9 mouse cellular contexts compared by ENCODE assay signal in genomic region chr16:13753986-13754385, GRCm38 (mm10). TPM values are rescaled to one million over a fixed set of nuclear protein-coding genes. Genes with fewer than 3 reads are reported as not detected.
DNase-seq lines count a peak whose midpoint lies in the region; ATAC-seq and TF ChIP-seq lines count a peak whose summit lies in the region.
"Had no signal": no experiment of that assay in that cellular context is flagged by ENCODE, and none has a peak within 500 bp of the region (broad histone marks: within the 10 kb centered on the region; RNA-seq: fewer than 3 reads in every experiment).

No protein-coding gene starts in this region.

- no peaks in the 10 kb centered on the region for H3K9me3 ChIP-seq in heart, postnatal 0 days (replicated peaks; ENCODE audit: control insufficient read depth, low read length)
- H3K9me3 ChIP-seq in hindbrain, embryonic 13.5 days = no peaks in the 10 kb centered on the region
- H3K9me3 ChIP-seq in midbrain, embryonic 13.5 days = no peaks in the 10 kb centered on the region

- H3K4me3 ChIP-seq in heart, postnatal 0 days (ENCODE audit: low read depth, low read length) = peak overlapping the region; percentile 82
- H3K4me3 ChIP-seq in bone marrow macrophage, adult 2 months (ENCODE audit: insufficient read depth, low read length) = peak overlapping the region; percentile 33
- peak overlapping the region; percentile 67 for H3K4me3 ChIP-seq in hindbrain, embryonic 13.5 days
- peak overlapping the region; percentile 62 for H3K4me3 ChIP-seq in midbrain, embryonic 13.5 days (replicated peaks)

- H3K36me3 ChIP-seq in heart, postnatal 0 days (replicated peaks; ENCODE audit: control insufficient read depth, insufficient read depth, low read length) = no peaks in the 10 kb centered on the region
- H3K36me3 ChIP-seq in hindbrain, embryonic 13.5 days = no peaks in the 10 kb centered on the region
- no peaks in the 10 kb centered on the region for H3K36me3 ChIP-seq in midbrain, embryonic 13.5 days

- TF ChIP-seq EP300 in heart, postnatal 0 days (IDR thresholded peaks at IDR 0.05; ENCODE audit: low read depth) = no peak

- intact Hi-C loops in heart, postnatal 10 days (cut with DNase I) = loop anchor here (2.0 kb wide), 1 partner anchor 27 kb away; the partner anchor contains the start of gene Rrn3

- ATAC-seq in heart, postnatal 0 days (ENCODE audit: insufficient read depth, low read depth) = no peak
- ATAC-seq in hindbrain, embryonic 13.5 days (ENCODE audit: low FRiP score) = peak; percentile 46; the same call in 1 of the 2 replicates
- ATAC-seq in midbrain, embryonic 13.5 days = peak; percentile 67
- no peak for ATAC-seq in megakaryocyte-erythroid progenitor cell, adult 5-6 weeks (replicated peaks; ENCODE audit: low FRiP score, low TSS enrichment, poor library complexity, severe bottlenecking)

- peak overlapping the region; percentile 83 for H3K4me2 ChIP-seq in heart, postnatal 0 days (ENCODE audit: low read depth, low read length)
- H3K4me2 ChIP-seq in hindbrain, embryonic 13.5 days = peak overlapping the region; percentile 92
- peak overlapping the region; percentile 94 for H3K4me2 ChIP-seq in midbrain, embryonic 13.5 days (replicated peaks)

- 61% methylated on average over 8 of the region's 8 CpGs for WGBS in heart, postnatal 0 days
- WGBS in hindbrain, embryonic 13.5 days = 71% methylated on average over 8 of the region's 8 CpGs
- 70% methylated on average over 8 of the region's 8 CpGs for WGBS in midbrain, embryonic 13.5 days

- no peaks in the 10 kb centered on the region for H3K4me1 ChIP-seq in heart, postnatal 0 days (ENCODE audit: control insufficient read depth, insufficient read depth)
- H3K4me1 ChIP-seq in bone marrow macrophage, adult 2 months (ENCODE audit: control insufficient read depth, insufficient read depth, low read length) = 0 out of 2 replicates have a peak, but pooled peaks cover 3% of the 10 kb centered on the region
- peaks cover 20% of the 10 kb centered on the region for H3K4me1 ChIP-seq in hindbrain, embryonic 13.5 days (replicated peaks)
- H3K4me1 ChIP-seq in midbrain, embryonic 13.5 days (replicated peaks) = peaks cover 20% of the 10 kb centered on the region

- no peak for DNase-seq in heart, postnatal 0 days (ENCODE audit: low spot score)
- DNase-seq in heart, postnatal 10 days = no peak
- DNase-seq in urinary bladder, postnatal 10 days (ENCODE audit: low spot score) = no peak
- no peak for DNase-seq in spleen, adult 12 weeks (ENCODE audit: low spot score)

- no peak for TF ChIP-seq POLR2A in bone marrow macrophage, adult 2 months (IDR thresholded peaks at IDR 0.05; ENCODE audit: borderline replicate concordance, low read depth, low read length)

- H3K27ac ChIP-seq in heart, postnatal 0 days (ENCODE audit: low read depth) = no peak overlapping the region
- H3K27ac ChIP-seq in bone marrow macrophage, adult 2 months (ENCODE audit: insufficient read depth, low read depth, low read length) = peak overlapping the region; percentile 32; the same call in 1 of the 2 replicates
- no peak overlapping the region for H3K27ac ChIP-seq in hindbrain, embryonic 13.5 days
- H3K27ac ChIP-seq in midbrain, embryonic 13.5 days = no peak overlapping the region

- no peak overlapping the region for H3K9ac ChIP-seq in heart, postnatal 0 days (replicated peaks; ENCODE audit: low read depth, low read length)
- 0 out of 2 replicates have a peak overlapping the region, but pooled peaks have one; percentile 77 for H3K9ac ChIP-seq in hindbrain, embryonic 13.5 days
- no peak overlapping the region for H3K9ac ChIP-seq in midbrain, embryonic 13.5 days (replicated peaks)

- H3K27me3 ChIP-seq in heart, postnatal 0 days (ENCODE audit: control insufficient read depth, insufficient read depth, low read length) = no peaks in the 10 kb centered on the region
- H3K27me3 ChIP-seq in hindbrain, embryonic 13.5 days = 0 out of 2 replicates have a peak, but pooled peaks cover under 1% of the 10 kb centered on the region
- H3K27me3 ChIP-seq in midbrain, embryonic 13.5 days = no peaks in the 10 kb centered on the region

- TF ChIP-seq CTCF in heart, postnatal 0 days (IDR thresholded peaks at IDR 0.05; ENCODE audit: low read depth) = no peak
- TF ChIP-seq CTCF in bone marrow macrophage, adult 2 months (IDR thresholded peaks at IDR 0.05; ENCODE audit: low read depth, low read length) = no peak

RNA-seq across cellular contexts. Expression of gene Pla2g10, which starts 23.2 kb away (rescaled TPM):
- total RNA-seq in heart, postnatal 0 days (2014; rRNA removed; ENCODE audit: low replicate concordance) = not detected in 2 replicates
- not detected in 2 replicates for polyA plus RNA-seq in heart, postnatal 0 days (2015; fragmentation: Nextera tagmentation; extraction: Ambion mirVana)
- total RNA-seq in heart, postnatal 10 days (2021) = not detected
- polyA plus RNA-seq in bone marrow macrophage, adult 2 months (2012; ENCODE audit: insufficient read depth, insufficient read length, missing spikeins) = not detected in 2 replicates
- 0.56 and 1.1 TPM in 2 replicates for polyA plus RNA-seq in hindbrain, embryonic 13.5 days (2015; fragmentation: Nextera tagmentation; extraction: Ambion mirVana)
- polyA plus RNA-seq in midbrain, embryonic 13.5 days (2015; fragmentation: Nextera tagmentation; extraction: Ambion mirVana) = 0.21 and 0.47 TPM in 2 replicates
- not detected in 2 replicates for total RNA-seq in megakaryocyte-erythroid progenitor cell, adult 5-6 weeks (2014; fragmentation: Nextera tagmentation)
- not detected in 2 replicates for total RNA-seq in megakaryocyte-erythroid progenitor cell, adult 5-6 weeks (2017)
- total RNA-seq: left cerebral cortex, postnatal 4 days had no signal

RNA-seq across cellular contexts. Expression of gene Rrn3, which starts 26.5 kb away (rescaled TPM):
- total RNA-seq in heart, postnatal 0 days (2014; rRNA removed; ENCODE audit: low replicate concordance) = 55.3 and 59.0 TPM in 2 replicates
- 43.7 and 49.9 TPM in 2 replicates for polyA plus RNA-seq in heart, postnatal 0 days (2015; fragmentation: Nextera tagmentation; extraction: Ambion mirVana)
- 10 to 100 TPM; 42.5 to 47.6 TPM for total RNA-seq in heart, postnatal 10 days (2021)
- polyA plus RNA-seq in bone marrow macrophage, adult 2 months (2012; ENCODE audit: insufficient read depth, insufficient read length, missing spikeins) = 14.4 and 16.7 TPM in 2 replicates
- polyA plus RNA-seq in hindbrain, embryonic 13.5 days (2015; fragmentation: Nextera tagmentation; extraction: Ambion mirVana) = 124 and 125 TPM in 2 replicates
- polyA plus RNA-seq in midbrain, embryonic 13.5 days (2015; fragmentation: Nextera tagmentation; extraction: Ambion mirVana) = 123 and 130 TPM in 2 replicates
- 37.6 and 47.6 TPM in 2 replicates for total RNA-seq in megakaryocyte-erythroid progenitor cell, adult 5-6 weeks (2014; fragmentation: Nextera tagmentation)
- 62.0 and 71.2 TPM in 2 replicates for total RNA-seq in megakaryocyte-erythroid progenitor cell, adult 5-6 weeks (2017)

Comparison
In these comparisons a context has a peak if more than half of its experiments do, and no peak if none do; other contexts are left out.
1. ATAC-seq: peak in hindbrain, embryonic 13.5 days (single experiment) and midbrain, embryonic 13.5 days (single experiment); none in heart, postnatal 0 days (single experiment) and megakaryocyte-erythroid progenitor cell, adult 5-6 weeks (single experiment).
2. Peak in every context shown above with its lines, with median percentiles within 50 percentile points of each other: H3K4me2 ChIP-seq and H3K4me3 ChIP-seq.